Mouse (Mus musculus) limb, embryonic 15.5 days (tissue): Measurements from ENCODE around the gene 9930021J03Rik. TPM values are rescaled to one million over a fixed set of nuclear protein-coding genes. Genes with fewer than 3 reads are reported as not detected.

Experiments
- ATAC-seq: fragments of 200-750 bp; cut with Nextera tagmentation; 2 replicates; pipeline ENCODE4 v1.8.0; 2017; ENCODE audit warnings: low read depth, moderate TSS enrichment; ENCODE audit not compliant: insufficient number of reproducible peaks, low FRiP score, low TSS enrichment
- H3K27ac ChIP-seq: fragments of 300-500 bp; sonication (generic); 2 replicates; pipeline ENCODE4 v1.5.1; 2015; ENCODE audit warnings: moderate library complexity, mild to moderate bottlenecking, inconsistent platforms
- H3K27me3 ChIP-seq: fragments of 300-500 bp; sonication (generic); 2 replicates; pipeline ENCODE4 v1.6.1; 2015; ENCODE audit warnings: inconsistent platforms
- H3K36me3 ChIP-seq: fragments of 300-500 bp; sonication (generic); 2 replicates; pipeline ENCODE4 v1.6.1; 2015; ENCODE audit warnings: inconsistent platforms
- H3K4me1 ChIP-seq: fragments of 300-500 bp; sonication (generic); 2 replicates; pipeline ENCODE4 v1.6.1; 2015; ENCODE audit warnings: inconsistent platforms
- H3K4me2 ChIP-seq: fragments of 300-500 bp; sonication (generic); 2 replicates; pipeline ENCODE4 v1.6.1; 2015; ENCODE audit warnings: mild to moderate bottlenecking, inconsistent platforms
- H3K4me3 ChIP-seq: fragments of 300-500 bp; sonication (generic); 2 replicates; pipeline ENCODE4 v1.5.1; 2015; ENCODE audit warnings: mild to moderate bottlenecking, inconsistent platforms
- H3K9ac ChIP-seq: fragments of 300-500 bp; sonication (generic); 2 replicates; pipeline ENCODE4 v1.6.1; 2015; ENCODE audit warnings: inconsistent platforms
- H3K9me3 ChIP-seq: fragments of 300-500 bp; sonication (generic); 2 replicates; pipeline ENCODE4 v1.6.1; 2016; ENCODE audit warnings: inconsistent platforms
- WGBS: fragments of 180-500 bp; shearing (Covaris S2); methylation state at CpG from one replicate; pipeline ENCODE4 v1.1.7; 2015; 5-methylcytosine and 5-hydroxymethylcytosine counted together
- polyA plus RNA-seq: library from polyadenylated mRNA; unstranded; fragments of >200 nt; fragmentation: Nextera tagmentation; extraction: Ambion mirVana; gene quantifications from 2 replicates; pipeline ENCODE4 v1.2.1, GENCODE M21; 2015

The 9930021J03Rik gene
- polyA plus RNA-seq, 1 experiment from 2014 or later: 5.0 TPM

DNA sequence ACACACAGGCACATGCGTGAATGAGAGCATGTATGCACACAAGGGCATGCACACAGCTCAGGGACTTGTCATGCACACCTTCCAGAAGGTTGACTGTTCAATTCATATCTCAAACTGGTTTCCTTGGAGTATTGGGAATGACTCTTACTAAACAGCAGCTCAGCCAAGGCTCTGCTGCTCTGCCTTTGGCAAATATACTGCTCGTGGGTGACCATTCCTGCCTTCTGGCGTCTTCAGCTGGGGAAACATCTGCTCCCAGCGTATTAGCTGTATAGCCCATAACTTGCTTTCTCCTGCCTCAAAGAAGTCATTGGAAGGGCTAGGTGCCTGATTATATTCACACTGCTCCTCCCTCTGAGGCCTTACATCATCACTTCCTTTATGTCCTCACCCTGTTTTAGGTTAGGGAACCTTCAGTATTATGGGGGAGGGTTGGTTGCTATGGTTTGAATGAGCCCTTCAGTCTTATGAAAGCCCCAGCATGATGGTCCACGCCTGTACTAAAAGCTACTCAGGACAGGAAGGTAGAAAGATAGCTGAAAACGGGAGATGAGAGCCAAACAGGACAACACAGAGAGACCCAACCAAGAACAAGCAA, 127.5 kb downstream of the 9930021J03Rik start:
- Histone ChIP-seq H3K4me1 (no peaks in the 10 kb centered on the region), H3K9ac (no peak overlapping the region), H3K36me3 (no peaks in the 10 kb centered on the region), H3K4me2 (no peak overlapping the region), H3K27me3 (no peaks in the 10 kb centered on the region), H3K9me3 (no peaks in the 10 kb centered on the region), H3K27ac (no peak overlapping the region), H3K4me3 (no peak overlapping the region)
- 75% methylated on average over 6 of the region's 6 CpGs for WGBS
- ATAC-seq: no peak

DNA sequence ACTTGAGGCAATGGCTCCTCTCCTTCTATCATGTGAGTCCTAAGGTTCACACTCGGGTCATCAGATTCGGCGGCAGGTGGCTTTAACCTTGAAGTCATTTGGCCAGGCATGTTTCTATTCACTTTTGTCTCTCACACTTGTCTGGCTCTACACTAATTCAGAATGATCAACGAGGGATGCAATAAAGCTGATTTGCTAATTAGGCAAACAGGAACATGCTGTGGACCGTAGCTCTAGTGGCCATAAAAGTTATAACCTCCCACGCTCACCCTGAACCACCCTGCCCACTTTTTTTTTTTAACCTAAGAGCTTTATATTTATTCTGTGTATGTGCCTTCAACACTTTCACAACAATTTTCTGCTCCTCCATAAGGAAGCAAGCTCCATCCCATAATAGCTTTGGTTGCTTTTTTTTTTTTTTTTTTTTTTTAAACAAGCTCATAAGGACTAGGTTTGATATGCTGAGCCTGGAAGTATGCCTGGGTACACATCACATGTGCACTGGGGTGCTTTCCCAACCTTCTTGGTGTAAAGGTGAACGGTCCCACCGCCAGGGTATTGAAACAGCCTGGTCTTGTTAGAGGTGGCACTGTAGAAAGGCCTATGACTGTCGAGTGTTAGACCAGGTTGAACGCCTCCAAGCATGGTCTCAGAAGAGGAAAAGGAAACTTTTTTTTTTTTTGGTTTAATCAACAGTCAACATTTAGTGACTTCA, 129.2 kb downstream of the 9930021J03Rik start:
- Histone ChIP-seq H3K4me2 (no peak overlapping the region), H3K27me3 (no peaks in the 10 kb centered on the region), H3K27ac (no peak overlapping the region), H3K4me1 (no peaks in the 10 kb centered on the region), H3K4me3 (no peak overlapping the region), H3K9ac (no peak overlapping the region), H3K36me3 (no peaks in the 10 kb centered on the region), H3K9me3 (no peaks in the 10 kb centered on the region)
- no peak for ATAC-seq
- 55% methylated on average over 10 of the region's 10 CpGs for WGBS

DNA sequence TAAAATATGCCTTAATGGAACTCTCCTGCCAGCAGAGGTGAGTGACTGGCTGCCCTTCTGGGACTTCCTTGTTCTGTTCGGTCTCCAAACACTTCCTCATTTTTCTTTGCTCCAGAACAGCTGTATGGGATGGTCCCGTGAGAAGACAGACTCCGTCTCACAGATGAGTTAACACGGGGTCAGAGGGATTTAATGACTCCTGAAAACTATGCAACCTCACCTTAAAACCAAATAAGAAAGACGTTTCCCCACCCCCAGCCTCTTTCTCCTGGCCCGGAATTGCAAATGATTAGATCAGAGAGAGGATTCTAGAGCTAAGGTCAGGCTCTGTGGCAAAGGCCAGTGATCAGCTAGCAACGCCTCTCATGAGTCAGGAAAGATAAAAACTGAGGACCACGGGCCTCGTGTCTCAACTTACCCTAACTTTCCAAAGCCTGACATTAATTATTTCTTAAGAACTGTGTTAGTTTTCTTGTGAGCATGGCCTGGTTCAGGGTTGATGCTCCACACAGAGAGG, 130.2 kb downstream of the 9930021J03Rik start:
- H3K27ac ChIP-seq: no peak overlapping the region
- no peaks in the 10 kb centered on the region for H3K4me1 ChIP-seq
- H3K4me3 ChIP-seq: no peak overlapping the region
- no peak overlapping the region for H3K4me2 ChIP-seq
- H3K27me3 ChIP-seq: no peaks in the 10 kb centered on the region
- ATAC-seq: no peak
- no peaks in the 10 kb centered on the region for H3K9me3 ChIP-seq
- WGBS: 55% methylated on average over 9 of the region's 9 CpGs
- H3K9ac ChIP-seq: no peak overlapping the region
- H3K36me3 ChIP-seq: no peaks in the 10 kb centered on the region

DNA sequence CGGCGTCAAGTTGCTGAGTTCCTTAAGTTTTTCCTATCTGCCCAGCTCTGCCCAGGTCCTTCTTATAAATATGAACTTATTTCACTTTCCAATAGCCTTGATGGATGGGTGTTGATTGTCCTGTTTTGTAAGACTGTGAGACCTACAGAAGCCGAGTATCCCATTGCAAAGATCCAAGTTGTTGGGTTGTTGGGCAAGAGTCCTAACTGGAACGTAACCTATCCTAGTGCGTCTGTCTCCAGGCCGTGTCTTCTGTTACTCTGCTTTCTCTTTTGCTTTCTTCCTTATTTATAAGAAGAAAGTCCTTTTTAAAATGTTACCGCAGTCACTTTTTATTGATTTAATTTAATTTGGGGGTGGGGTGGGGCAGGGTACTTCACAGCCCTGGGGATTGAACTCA, 130.8 kb downstream of the 9930021J03Rik start:
- Histone ChIP-seq H3K27me3 (no peaks in the 10 kb centered on the region), H3K4me2 (no peak overlapping the region), H3K9me3 (no peaks in the 10 kb centered on the region), H3K27ac (no peak overlapping the region), H3K36me3 (no peaks in the 10 kb centered on the region), H3K4me3 (no peak overlapping the region), H3K4me1 (no peaks in the 10 kb centered on the region), H3K9ac (no peak overlapping the region)
- no peak for ATAC-seq
- WGBS: 92% methylated on average over 7 of the region's 7 CpGs

DNA sequence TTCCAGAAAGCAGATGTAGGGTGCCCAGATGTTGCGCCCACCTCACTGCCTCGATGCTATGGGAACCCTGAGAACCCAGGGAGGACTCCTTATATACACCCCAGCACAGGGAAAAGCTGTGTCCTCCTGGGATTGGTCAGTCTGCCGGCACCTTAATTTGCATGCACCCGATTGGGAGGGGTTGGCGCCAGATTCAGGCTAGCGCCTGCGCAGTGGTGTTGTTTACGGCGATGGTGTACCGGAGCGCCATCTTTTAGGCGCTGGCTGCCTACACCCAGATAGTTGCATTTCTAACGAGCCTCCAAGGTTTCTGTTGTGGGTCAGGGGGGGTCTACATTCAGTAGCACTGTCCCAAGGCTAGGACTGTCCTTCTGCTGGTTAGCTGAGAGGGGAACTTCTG, 133.1 kb downstream of the 9930021J03Rik start:
- Histone ChIP-seq H3K9ac (no peak overlapping the region), H3K4me1 (no peaks in the 10 kb centered on the region), H3K36me3 (no peaks in the 10 kb centered on the region), H3K4me3 (no peak overlapping the region), H3K27ac (no peak overlapping the region), H3K27me3 (no peaks in the 10 kb centered on the region), H3K9me3 (no peaks in the 10 kb centered on the region), H3K4me2 (no peak overlapping the region)
- 95% methylated on average over 13 of the region's 13 CpGs for WGBS
- no peak for ATAC-seq

DNA sequence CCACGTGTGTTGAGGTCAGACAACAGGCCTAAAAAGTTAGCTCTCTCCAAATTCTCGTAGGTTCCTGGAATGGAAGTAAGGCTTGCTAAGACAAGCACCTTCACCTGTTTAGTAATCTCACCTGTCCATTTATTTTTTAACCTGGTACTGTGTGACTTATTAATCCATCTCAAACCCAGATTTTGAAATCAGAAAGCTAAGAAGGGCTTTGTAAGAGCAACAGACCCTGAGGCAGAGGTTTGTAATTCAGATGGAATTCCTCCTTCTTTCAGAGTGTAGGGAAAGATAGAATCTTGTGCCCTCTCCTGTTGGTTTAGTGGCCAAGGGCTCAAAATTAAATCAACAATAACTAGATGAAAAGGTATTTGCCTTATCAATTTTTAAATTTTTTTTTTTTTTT, 134.6 kb downstream of the 9930021J03Rik start:
- H3K4me2 ChIP-seq: no peak overlapping the region
- H3K4me1 ChIP-seq: peaks cover 3% of the 10 kb centered on the region; the same call in 1 of the 2 replicates
- no peaks in the 10 kb centered on the region for H3K27me3 ChIP-seq
- no peaks in the 10 kb centered on the region for H3K36me3 ChIP-seq
- H3K9me3 ChIP-seq: no peaks in the 10 kb centered on the region
- H3K4me3 ChIP-seq: no peak overlapping the region
- 70% methylated on average over 2 of the region's 2 CpGs for WGBS
- ATAC-seq: no peak
- H3K9ac ChIP-seq: no peak overlapping the region
- no peak overlapping the region for H3K27ac ChIP-seq

DNA sequence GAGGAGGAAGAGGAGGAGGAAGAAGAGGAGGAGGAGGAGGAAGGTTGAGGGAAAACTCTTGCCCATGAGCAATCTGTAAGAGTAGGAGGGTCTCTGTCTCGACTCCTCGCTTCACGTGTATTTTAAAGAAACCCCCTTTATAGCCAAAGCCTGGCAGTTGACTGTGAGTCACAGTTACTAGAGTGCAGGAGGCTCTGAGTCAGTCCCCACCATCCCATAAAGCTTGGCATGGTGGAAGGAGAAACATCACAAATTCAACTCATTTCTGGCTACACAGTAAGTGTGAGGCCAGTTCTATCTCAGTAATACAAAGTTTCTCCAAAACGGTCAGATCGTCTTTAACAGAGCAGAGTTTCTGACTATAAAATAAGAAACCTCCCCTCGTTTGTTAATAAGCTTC, 135.5 kb downstream of the 9930021J03Rik start:
- Histone ChIP-seq H3K4me3 (no peak overlapping the region), H3K36me3 (no peaks in the 10 kb centered on the region), H3K9ac (no peak overlapping the region), H3K9me3 (no peaks in the 10 kb centered on the region), H3K27ac (no peak overlapping the region), H3K4me2 (no peak overlapping the region), H3K27me3 (no peaks in the 10 kb centered on the region), H3K4me1 (peaks cover 3% of the 10 kb centered on the region; the same call in 1 of the 2 replicates)
- no peak for ATAC-seq
- WGBS: 65% methylated on average over 6 of the region's 6 CpGs

DNA sequence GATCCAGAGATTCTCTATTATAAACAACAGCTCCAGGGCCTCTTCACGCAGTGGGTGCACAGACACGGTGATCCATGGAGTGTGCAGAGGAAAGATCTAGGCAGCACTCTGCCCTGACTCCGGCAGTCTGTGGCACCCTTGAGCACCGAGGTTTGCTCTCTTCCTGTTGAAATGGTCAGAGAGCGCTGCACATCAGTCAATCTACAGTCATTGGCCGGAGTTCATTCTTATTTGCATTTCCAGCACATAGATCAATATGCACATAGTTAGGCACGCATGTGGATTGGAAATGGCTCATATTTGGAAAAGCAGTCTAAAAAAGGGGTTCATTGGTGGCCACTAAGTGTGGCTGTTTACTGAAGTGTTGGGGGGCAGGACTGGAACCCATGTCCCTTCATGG, 137.7 kb downstream of the 9930021J03Rik start:
- no peak overlapping the region for H3K4me3 ChIP-seq
- WGBS: 90% methylated on average over 7 of the region's 7 CpGs
- H3K4me1 ChIP-seq: peaks cover 3% of the 10 kb centered on the region; the same call in 1 of the 2 replicates
- no peak overlapping the region for H3K27ac ChIP-seq
- H3K4me2 ChIP-seq: no peak overlapping the region
- H3K36me3 ChIP-seq: no peaks in the 10 kb centered on the region
- no peak overlapping the region for H3K9ac ChIP-seq
- ATAC-seq: no peak
- H3K9me3 ChIP-seq: no peaks in the 10 kb centered on the region
- H3K27me3 ChIP-seq: no peaks in the 10 kb centered on the region

DNA sequence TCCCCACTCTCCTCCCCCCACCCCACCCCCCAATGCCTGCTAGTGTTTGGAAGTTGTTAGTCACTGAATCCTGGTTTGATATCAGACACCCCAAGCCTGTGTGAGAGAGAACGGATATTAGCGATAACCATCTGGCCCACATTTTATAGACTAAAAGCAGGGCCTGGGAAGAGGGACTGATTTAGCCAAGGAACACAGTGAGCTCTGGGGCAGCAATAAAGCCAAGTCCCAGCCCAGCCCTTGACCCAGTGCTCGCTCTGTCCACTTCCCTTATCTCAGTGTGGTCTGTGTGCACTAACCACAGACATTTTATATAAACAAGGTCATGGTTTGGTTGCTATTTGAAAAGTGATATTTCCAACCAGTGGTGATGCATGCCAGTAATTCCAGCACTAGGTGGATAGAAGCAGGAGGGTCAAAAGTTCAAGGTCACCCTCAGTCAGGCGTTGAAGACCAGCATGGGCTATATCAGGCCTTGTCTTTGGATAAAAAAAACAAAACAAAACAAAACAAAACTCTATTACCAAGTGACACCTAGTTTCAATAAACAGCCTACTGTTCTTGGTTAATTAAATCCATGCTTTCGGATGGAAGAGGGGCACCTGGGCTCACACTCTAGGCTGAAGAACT, 138.7 kb downstream of the 9930021J03Rik start:
- no peaks in the 10 kb centered on the region for H3K27me3 ChIP-seq
- no peak for ATAC-seq

DNA sequence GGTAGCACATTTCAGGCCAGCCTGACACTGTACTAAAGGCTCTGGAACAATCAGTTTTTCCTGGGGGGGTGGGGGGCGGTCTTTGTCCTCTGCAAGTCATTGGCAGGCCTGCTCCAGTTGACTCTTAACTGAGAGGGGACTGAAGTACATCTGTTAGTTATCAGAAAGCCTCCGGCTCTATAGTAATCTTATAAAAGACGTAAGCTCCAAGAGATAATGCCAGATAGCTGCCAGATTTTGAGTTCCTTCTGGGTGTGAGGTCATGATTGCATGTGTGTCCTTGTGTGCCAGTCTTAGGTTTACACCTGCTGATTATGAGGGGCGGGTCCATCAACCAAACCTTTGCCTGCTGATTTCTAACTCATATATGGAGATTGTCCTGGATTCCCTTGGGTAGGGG, 139.6 kb downstream of the 9930021J03Rik start:
- no peak overlapping the region for H3K27ac ChIP-seq
- H3K4me2 ChIP-seq: no peak overlapping the region
- no peak for ATAC-seq
- no peaks in the 10 kb centered on the region for H3K27me3 ChIP-seq
- no peaks in the 10 kb centered on the region for H3K36me3 ChIP-seq
- WGBS: 63% methylated on average over 4 of the region's 4 CpGs
- no peaks in the 10 kb centered on the region for H3K9me3 ChIP-seq
- H3K9ac ChIP-seq: no peak overlapping the region
- no peak overlapping the region for H3K4me3 ChIP-seq
- peaks cover 3% of the 10 kb centered on the region; the same call in 1 of the 2 replicates for H3K4me1 ChIP-seq

More for the DNA sequence above, 138.7 kb downstream of the 9930021J03Rik start:
- no peak overlapping the region for H3K9ac ChIP-seq
- no peaks in the 10 kb centered on the region for H3K9me3 ChIP-seq
- no peak overlapping the region for H3K27ac ChIP-seq
- no peak overlapping the region for H3K4me3 ChIP-seq
- no peak overlapping the region for H3K4me2 ChIP-seq
- H3K4me1 ChIP-seq: peaks cover 3% of the 10 kb centered on the region; the same call in 1 of the 2 replicates
- 42% methylated on average over 5 of the region's 5 CpGs for WGBS
- no peaks in the 10 kb centered on the region for H3K36me3 ChIP-seq

DNA sequence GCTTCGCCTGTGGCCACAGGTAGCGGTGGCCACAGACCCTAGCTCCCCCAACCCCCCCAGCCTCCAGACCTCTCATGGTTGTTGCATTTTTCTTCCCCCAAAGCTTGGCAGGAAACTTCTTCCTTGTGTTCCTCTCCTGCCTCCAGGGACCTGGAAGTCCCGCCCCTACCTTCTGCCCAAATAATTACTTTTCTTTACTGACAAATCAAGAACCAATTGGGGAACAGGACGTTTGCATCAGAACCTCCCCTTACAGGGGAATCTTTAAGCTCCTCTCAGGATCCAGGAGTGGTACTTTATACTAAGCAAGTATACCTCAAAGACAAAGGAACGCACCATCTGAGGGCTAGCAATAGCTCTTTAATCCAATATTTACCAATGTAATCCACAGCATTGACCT, 140.9 kb downstream of the 9930021J03Rik start:
- H3K4me1 ChIP-seq: peaks cover 3% of the 10 kb centered on the region; the same call in 1 of the 2 replicates
- WGBS: 75% methylated on average over 5 of the region's 5 CpGs
- H3K27ac ChIP-seq: no peak overlapping the region
- no peak overlapping the region for H3K4me2 ChIP-seq
- no peaks in the 10 kb centered on the region for H3K9me3 ChIP-seq
- H3K36me3 ChIP-seq: no peaks in the 10 kb centered on the region
- H3K27me3 ChIP-seq: no peaks in the 10 kb centered on the region
- ATAC-seq: no peak
- no peak overlapping the region for H3K9ac ChIP-seq
- no peak overlapping the region for H3K4me3 ChIP-seq
